Mouse (Mus musculus): Measurements from ENCODE around the gene Plekhg6. TPM values are rescaled to one million over a fixed set of nuclear protein-coding genes. Genes with fewer than 3 reads are reported as not detected.

The Plekhg6 gene
- polyA plus RNA-seq, 1 experiment = 17.5 TPM

DNA sequence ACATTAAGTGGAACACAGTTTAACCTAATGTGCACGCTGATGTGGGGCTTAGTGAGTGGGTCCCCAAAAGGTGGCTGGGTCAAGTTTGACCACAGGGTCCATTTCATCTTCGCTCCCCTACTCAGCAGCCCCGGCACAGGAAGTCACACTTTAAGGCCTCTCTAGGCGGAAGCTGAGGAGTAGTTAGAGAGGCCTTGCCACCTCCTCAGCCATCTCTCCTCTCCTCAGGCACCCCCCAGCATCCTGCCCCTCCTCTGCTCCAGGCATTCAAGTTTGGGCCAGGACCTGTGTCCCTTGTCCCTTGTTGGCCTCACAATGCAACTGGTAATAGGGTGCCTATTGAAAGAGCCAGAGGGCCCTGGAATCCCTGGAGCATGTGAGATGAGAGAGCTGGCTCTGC, 26.9 kb downstream of the Plekhg6 start:
- no peak for DNase-seq (ENCODE audit: low spot score)

DNA sequence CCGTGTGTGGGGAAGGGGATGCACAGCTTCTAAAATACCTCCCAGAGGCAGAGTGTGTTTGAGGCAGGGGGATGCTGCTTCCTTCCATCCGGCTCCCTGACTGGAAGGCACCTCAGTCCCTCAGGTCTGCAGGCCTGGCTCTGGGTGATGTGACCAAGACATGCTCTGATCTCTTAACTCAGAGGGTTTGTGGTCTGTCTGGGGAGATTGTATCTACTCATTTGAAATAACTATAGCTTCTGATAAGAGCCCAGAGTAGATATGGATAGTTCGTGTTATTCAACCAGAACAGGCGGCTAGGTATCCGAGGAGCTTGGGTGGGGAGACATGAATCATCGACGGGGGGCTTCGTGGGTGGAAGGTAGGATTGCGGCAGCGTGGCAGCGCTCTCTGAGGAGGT, 27.4 kb downstream of the Plekhg6 start:
- DNase-seq (ENCODE audit: low spot score) = no peak

DNA sequence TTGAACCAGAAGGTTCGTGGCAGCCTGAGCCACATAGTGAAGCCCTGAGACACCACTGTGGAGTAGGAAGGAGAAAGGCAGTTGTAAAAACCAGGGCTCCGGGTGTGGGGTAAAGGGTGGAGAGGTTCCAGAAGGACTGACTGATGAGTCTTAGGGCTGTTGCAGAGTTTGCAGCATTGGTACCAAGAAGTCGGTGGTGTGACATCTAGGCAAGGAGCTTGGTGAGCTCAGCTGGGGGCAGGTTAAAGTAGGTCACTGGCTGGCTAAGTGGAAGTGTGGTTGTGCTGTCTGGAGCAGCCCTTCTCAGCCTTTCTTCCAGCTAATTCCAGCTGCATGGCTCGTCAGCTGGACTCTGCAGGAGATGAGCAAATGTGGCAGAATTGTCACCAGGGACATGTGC, 27.8 kb downstream of the Plekhg6 start:
- no peak for DNase-seq (ENCODE audit: low spot score)

DNA sequence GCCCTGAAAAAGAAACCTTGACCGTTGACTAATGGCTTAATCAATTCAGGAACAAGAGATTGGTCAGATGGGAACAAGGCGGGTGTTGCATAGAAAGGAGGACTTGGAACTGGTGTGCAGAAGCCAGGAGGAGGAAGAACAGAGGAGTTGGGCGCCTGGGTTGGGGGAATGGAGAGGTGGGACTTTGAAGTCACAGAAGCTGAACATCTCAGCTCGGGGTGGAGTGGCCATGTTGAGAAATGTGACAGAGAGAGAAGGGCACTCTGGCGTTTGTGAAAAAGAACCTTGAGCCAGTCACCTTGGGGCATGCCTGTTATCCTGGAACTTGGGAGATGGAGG, 28.6 kb downstream of the Plekhg6 start:
- DNase-seq (ENCODE audit: low spot score) = no peak

DNA sequence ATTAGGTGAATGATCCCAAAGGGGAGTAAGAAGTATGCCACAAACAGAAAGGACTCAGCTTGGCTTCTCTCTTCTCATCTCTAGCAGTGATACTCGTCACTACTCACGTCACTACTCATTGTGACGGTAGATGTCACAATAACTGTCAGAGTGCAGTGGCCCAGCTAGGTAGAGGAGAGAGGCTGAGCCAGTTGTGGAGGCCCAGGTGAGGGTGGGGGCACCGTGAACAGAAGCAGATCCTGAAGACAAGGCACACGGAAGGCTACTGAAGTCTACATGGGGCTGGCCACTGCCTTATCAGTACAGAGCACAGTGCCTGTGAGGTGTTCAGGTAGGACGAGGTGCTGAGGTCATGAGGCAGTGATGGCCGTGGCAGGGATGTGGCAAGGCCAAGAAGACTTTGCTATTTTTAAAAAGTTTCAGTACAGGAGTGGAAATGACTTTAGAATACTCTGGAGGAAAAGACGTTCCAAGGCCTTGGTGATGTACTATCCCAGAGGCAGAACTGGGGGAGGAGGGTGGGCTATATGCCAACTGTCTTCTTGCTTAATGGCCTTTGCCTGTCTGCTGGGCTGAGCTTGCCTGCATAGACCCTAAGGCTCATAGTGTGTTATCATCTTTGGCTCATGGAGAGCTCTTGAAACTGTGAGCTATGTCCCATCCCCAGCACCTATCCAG, 29.1 kb downstream of the Plekhg6 start:
- no peak for DNase-seq (ENCODE audit: low spot score)

DNA sequence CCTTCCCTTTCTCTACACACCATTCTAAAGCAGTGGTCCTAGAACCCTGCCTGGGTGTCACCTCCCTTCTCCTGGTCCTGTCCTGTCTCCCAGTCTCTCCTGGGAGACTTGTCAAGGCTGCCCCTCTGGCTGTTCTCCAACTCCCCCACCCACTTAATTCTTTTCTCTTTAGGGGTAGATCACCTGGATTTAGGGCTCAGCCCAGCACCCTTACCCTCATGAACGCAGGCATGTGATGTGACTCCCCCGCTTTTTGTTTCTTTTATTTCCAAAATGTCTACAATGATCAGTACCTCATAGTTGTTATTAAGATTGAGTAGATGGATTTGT, 29.6 kb downstream of the Plekhg6 start:
- DNase-seq (ENCODE audit: low spot score) = no peak

DNA sequence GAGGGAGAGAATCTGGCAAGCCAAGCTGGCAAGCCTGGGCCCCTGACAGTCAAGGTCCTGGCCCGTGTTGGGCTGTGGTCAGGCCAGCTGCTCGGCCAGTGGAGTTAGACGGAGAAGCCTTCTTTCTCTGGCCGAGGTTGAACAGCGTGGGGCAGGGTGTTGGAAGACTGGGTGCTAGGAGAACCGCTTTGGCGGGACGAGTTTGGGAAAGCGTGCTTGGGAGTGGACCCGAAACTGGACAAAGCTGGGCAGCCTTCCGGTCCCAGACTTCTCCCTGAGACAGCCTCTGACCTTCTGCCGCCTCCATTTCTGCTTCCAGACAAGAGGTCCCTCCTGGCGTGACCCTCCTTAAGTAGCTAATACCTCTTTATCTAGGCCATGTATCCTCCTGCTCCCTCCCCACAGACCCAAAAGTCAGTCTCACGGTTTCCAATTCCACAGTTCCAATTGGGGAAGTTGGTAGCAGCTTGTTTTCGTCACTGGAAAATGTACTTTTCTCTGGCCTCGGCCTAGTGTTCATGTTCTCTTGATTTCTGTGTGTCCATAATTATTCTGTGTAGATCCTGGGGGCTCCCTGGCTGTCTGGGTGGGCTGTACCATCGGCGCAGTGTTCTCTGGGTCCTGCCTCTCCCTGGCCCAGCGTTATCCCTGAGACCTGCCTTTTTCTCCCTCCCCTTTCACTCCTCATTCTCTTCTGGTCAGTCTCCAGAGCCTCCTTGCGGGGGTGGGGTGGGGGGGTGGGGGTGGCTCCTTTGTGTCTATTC, 30.2 kb downstream of the Plekhg6 start:
- no peak for DNase-seq (ENCODE audit: low spot score)

DNA sequence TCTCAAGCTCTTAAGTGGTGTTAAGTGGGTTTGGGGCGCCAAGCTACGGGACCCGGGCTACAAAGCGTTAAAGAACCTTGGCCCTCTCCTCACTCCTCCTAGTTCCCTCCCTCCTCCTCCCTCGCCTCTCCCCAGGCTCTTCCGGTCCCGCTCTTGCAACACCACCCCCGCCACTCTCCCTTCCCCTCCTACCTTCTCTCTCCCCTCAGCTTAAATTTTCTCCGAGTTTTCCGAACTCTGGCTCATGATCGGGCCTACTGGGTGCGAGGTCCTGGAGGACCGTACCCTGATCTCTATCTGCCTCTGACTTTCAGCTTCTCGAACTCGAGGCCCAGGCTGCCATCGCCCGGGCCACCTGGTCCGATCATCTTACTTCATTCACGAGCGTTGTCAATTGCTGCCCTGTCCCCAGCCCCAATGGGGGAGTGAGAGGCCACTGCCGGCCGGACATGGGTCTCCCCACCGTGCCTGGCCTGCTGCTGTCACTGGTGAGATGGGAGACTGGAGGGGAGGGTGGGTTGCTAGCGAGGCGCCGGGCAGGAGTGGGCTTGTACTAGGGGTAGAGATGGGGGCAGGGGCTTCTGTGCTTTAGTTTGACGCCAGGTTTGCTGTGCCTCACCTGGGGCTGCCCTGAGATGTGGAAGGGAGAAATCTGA, 30.9 kb downstream of the Plekhg6 start:
- DNase-seq (ENCODE audit: low spot score) = no peak

DNA sequence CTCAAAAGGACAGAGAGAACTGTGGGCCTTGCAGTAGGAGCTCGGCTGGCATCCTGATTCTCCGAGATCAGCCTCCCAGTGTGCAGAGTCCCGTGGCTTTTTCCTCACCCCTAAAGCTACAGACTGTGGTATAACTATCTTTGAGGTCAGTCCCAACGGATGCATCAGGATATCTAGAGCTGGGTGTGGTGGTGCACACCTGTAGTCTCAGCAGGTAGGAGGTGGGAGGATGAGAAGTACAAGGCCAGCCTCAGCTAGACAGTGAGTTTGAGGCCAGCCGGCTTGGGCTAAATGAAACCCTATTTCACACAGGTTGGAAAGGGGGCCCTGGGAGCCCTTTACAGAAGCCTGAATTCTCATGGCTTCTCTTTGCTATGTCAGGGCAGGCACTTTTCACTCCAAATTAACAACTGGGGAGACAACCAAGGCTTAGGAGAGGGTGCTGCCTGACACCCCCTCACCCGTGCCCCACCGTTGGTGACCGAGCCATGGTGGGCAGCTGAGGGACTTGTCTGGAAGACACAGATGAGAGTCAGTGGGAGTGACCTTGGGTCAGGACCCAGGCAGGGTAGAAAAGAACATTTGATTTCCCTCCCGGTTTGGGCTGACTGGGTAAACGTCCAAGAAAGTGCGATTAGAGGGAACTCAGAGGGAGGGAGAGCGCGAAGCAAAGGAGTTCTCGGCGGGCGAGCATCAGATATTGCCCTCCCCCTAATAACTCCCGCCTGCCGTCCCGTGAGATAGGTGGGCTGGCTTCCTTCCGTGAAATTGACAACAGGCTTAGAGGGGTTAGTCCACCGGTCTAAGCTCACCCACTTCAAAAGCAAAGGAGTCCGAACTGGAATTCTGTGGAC, 31.6 kb downstream of the Plekhg6 start, which contains the start of gene Tnfrsf1a:
Gene Tnfrsf1a, plus strand, starts transcription at position 642 of the 854 bp plus-strand sequence.
- no peak for DNase-seq (ENCODE audit: low spot score)

DNA sequence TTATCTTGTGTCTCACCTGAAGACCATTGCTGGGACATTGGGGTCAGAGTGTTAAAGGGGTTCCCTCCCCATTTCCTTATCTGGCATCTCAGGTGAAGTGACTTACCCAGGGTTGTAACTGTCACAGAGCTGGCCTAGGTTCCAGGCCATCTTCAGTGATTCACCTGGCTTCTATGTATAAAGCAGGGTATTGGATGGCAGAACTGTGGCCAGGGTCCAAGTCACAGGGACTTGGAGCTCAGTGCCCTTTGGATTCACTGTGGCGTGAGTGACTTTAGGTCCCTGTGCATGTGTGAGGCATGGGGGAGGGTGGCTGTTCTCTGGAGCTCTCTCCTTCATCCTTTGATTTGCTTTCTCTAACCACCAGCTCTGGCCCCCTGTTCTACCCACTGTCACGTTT, 34.6 kb downstream of the Plekhg6 start:
- DNase-seq (ENCODE audit: low spot score) = no peak

DNA sequence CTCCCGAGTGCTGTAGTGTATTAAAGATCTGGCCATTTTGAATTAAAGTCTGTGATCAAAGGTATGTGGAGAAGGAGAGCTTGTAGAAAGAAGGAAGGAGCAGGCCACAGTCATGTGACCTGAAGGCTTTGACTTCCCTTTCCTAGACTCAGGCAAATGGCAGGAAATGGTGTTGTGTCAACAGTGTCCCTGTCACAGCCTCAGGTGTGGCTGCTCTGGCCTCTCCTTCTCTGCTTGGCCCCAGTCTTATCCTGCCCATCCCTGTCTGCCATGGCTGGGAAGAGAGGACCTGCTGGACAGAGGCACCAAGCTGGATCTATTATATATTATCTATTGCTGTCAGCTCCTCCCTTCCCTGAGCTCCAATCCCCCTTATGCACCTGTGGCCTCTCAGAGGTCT, 35.0 kb downstream of the Plekhg6 start:
- DNase-seq (ENCODE audit: low spot score) = no peak

DNA sequence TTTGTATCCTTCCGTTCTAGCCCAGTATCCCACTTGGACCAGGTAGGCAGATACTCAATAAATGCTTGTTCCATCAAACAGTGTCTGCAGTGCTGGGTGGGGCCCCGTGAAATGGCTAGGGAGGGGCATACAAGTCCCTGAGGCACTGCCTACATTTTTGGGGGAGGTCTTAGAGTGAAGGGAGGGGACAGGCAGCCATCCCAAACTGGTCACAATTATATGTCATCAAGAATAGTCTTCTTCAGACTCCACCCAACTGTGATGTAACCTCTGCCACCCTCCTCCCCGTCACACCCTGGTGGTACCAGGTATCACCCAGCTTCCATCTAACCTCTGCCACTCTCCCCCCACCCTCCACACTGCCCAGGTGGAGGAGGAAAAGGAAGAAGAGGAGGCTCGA, 35.7 kb downstream of the Plekhg6 start:
- DNase-seq (ENCODE audit: low spot score) = no peak

DNA sequence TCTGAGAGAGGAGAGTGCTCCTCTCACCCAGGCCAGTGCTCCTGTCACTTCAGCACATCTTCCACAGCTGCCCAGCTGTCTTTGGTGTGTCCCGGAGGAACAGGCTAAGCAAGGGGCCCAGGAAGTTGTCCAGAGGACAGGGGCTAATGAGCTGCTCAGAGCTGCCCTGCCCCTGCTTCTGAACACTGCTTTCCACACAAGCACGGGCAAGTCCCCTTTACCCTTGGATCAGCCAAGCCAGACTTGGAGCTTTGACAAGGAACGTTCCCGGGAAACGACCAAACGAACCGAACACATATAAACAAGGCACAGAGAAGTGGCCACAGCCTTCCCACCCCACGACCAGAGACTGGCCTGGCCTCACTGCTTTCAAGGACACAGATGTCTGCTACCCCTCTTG, 36.5 kb downstream of the Plekhg6 start:
- DNase-seq (ENCODE audit: low spot score) = no peak

DNA sequence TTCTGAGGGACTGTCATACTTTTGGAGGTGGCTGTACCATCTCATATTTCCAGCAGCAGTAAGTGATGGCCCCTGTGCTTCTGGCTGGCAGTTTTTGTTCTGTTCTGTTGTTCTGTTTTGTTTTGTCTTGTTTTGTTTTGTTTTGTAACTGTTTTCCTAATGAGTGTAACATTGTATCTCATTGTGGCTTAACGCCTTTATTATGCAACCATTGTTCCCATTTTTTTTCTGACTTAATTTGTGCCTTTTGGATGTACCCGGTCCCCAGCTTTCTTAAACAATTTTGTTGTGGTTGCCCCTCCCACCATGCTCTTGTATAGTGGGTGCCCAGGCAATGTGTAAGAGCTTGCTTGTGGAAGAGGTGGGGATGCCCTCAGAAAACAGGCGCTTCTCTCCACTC, 38.4 kb downstream of the Plekhg6 start:
- no peak for DNase-seq (ENCODE audit: low spot score)

DNA sequence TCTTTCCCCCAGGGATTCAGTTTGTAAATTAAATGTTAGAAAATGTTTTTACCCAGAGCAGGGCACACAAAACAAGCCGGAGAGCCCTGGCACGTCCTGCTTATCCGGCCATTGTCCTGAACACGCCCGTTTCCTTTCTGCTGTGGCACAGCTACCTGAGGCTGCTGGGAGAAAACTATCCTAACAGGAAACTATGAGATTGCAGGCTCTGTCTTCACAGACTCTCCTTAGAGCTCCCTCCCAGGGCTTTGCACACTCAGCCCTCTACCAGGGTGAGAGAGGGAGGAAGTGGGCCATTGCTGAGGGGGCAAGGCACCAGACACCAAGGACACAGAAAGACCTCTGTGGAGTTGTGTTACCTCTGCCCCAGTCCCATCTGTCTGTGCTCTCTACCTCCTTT, 40.3 kb downstream of the Plekhg6 start:
- no peak for DNase-seq (ENCODE audit: low spot score)

DNA sequence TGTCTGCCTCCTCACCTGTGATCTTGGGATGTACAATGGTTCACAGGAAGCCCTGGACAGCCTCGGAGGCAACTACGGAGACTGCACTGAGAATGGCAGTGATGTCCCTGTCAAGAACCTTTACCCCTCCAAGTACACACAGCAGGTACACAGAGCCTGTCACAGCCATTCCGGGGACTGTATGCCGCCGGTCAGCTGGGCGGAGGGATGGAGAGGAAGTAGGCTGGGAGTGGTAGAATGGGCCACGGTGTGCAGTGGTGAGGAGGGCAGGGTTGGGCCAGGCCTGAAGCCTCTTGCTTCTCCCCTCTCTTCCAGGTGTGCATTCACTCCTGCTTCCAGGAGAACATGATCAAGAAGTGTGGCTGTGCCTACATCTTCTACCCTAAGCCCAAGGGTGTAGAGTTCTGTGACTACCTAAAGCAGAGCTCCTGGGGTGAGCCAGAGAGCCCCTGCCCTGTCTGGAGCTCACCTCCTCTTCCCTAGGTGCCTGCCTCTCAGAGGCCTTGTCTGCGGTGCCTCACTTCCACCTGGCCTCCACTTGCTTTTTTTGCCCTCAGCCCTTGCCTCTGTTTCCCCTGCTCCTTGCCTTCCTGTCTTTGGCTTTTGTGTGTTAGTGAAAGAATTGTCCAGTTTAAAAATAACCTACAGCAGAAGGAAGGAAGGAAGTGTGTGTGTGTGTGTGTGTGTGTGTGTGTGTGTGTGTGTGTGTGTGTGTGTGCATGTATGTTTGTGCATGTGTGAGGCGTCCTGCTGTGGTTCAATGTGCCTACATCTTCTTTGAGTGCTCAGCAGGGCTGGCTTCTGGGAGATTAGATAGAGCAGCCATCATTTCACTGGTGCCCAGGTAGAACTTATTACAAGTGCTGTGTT, 41.6 kb downstream of the Plekhg6 start:
- no peak for DNase-seq (ENCODE audit: low spot score)

DNA sequence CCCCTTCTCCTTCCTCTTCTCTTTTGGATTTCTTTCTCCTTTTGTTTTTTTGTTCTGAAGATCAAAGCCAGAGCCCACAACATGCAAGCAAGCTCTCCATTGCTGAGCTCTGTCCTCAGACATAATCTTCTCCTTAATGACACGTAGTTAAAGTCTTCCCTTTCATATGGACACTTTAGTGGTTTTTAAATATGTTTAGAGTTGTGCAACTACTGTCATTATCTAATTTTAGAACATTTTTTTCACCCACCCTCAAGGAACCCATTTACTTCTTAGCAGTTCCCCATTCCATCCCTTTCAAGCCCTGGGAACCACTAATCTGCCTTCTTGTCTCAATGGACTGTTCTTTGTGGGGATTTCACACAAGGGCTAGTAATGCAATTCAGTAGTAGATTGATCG, 46.2 kb downstream of the Plekhg6 start:
- no peak for DNase-seq (ENCODE audit: low spot score)

DNA sequence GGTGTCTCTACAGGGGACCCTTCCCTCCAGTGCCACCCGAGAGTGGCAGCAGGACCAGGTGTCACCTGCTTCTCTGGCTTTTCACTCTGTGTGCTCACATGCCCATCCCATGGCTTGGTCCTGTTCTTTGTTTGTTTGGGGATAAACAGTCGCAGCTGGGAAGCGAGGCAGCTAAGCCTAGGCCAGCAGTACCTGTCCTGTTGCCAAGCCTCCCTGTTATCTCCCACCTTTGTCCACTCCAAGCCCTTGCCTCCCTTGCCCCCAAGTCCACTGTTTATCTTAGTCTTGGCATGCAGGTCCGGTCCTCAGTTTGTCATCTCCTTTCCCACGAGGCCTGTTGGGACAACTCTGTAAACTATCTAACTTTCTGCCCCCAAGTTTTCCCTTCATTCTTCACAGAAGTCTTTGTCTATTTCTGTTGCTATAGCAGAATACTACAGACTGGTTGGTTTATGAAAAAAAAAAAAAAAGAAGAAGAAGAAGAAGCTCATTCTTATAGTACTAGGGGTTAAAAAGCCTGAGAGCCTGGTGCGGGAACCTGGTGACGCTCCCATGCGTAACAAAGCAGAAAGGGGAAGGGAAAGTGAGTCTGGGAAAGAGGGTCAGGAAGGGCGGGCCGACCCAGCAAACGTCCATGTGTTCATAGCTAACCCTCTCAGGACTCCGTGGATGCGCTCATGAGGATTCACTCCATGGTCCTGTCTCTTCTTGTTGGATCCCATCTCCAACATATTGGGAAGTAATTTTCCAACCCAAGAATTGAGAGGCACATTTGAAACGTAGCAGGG, 47.3 kb downstream of the Plekhg6 start:
- no peak for DNase-seq (ENCODE audit: low spot score)

DNA sequence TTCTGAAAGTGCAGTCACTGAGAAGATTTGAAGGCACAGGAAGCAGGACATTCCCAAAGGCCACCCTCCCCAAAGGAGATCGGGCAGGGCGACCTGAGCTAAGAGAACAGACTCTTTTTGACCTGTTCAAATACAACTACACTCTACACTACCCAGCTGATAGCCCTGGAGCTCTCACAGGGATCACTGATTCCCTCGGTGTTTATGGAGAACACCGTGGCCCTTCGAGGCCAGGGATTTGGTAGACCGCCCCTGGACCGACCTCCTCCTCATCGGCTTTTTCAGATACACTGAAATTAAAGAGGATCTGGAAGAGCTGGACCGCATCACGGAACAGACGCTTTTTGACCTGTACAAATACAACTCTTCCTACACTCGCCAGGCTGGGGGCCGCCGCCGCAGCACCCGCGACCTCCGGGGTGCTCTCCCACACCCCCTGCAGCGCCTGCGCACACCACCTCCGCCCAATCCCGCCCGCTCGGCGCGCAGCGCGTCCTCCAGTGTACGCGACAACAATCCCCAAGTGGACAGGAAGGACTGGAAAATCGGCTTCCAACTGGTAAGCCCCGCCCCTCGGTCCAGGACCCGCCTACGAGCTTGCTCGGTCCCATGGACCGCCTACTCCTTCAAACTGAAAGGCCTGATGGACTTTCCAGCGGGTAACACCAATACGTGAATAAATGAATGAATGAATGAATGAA, 49.8 kb downstream of the Plekhg6 start:
- DNase-seq (ENCODE audit: low spot score) = peak; percentile 81

DNA sequence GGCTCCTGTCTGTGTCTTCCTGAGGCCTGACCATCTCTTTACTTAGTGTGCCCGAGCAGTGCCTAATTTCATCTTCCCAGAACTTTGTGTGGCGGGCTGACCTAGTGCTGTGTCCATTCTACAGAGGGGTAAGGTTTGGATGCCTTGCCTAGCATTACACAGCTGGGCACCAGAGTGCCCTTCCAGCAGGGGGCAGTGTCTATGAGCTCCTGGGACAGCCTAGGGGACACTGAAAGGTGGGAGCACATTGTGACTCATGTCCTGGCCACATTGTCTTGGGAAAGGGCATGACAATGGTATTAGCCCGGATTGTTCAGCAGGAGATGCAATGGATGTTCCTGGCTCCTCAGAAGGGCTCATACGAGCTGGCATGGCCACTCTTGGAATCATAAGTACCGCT, 52.4 kb downstream of the Plekhg6 start:
- DNase-seq (ENCODE audit: low spot score) = no peak
